Mouse (Mus musculus) heart, adult 2 months (tissue): ENCODE measurements around the gene 4930402F06Rik. TPM values are rescaled to one million over a fixed set of nuclear protein-coding genes. Genes with fewer than 3 reads are reported as not detected.

Experiments
- DNase-seq, 2 experiments: peaks; one replicate each; pipeline ENCODE4 v3.0.0; 2021
- H3K27ac ChIP-seq: fragments of 200-600 bp; 2 replicates; pipeline ENCODE4 v1.8.1; 2022
- H3K27me3 ChIP-seq: fragments of 200-500 bp; 2 replicates; pipeline ENCODE4 v1.6.1; 2012; ENCODE audit warnings: mild to moderate bottlenecking, low read length, inconsistent platforms, mixed read lengths; ENCODE audit not compliant: control insufficient read depth, insufficient read depth
- H3K36me3 ChIP-seq: fragments of 200-500 bp; 2 replicates; pipeline ENCODE4 v1.6.1; 2012; ENCODE audit warnings: low read length, inconsistent platforms; ENCODE audit not compliant: control insufficient read depth, insufficient read depth
- H3K4me1 ChIP-seq: fragments of 200-500 bp; 2 replicates; pipeline ENCODE4 v1.6.1; 2011; ENCODE audit warnings: low read length; ENCODE audit not compliant: control insufficient read depth, insufficient read depth
- H3K4me3 ChIP-seq: fragments of 200-600 bp; 2 replicates; pipeline ENCODE4 v1.8.1; 2022
- H3K79me2 ChIP-seq: fragments of 200-500 bp; replicated peaks from 2 replicates; pipeline ENCODE4 v1.6.1; 2012; ENCODE audit warnings: mild to moderate bottlenecking, inconsistent platforms, low read length, moderate library complexity, mixed read lengths; ENCODE audit not compliant: control insufficient read depth, insufficient read depth
- H3K9ac ChIP-seq: fragments of 200-500 bp; 2 replicates; pipeline ENCODE4 v1.6.1; 2012; ENCODE audit warnings: low read depth, mild to moderate bottlenecking, control low read depth, inconsistent platforms, low read length, mixed read lengths
- CTCF ChIP-seq: fragments of 200-600 bp; IDR thresholded peaks from 2 replicates; pipeline ENCODE4 v1.8.1; 2022; ENCODE audit warnings: antibody characterized with exemption, mild to moderate bottlenecking, moderate library complexity
- EP300 ChIP-seq: fragments of 200-500 bp; IDR thresholded peaks from 2 replicates; pipeline ENCODE4 v1.6.1; 2011; ENCODE audit warnings: low read depth, low read length, control low read depth; ENCODE audit not compliant: insufficient read depth
- POLR2A ChIP-seq: fragments of 200-500 bp; IDR thresholded peaks from 2 replicates; pipeline ENCODE4 v1.6.1; 2011; ENCODE audit warnings: mild to moderate bottlenecking, low read depth, low read length, control low read depth; ENCODE audit not compliant: insufficient read depth
- WGBS: fragments of 180-500 bp; shearing (Covaris S2); methylation state at CpG from one replicate; pipeline ENCODE4 v1.1.7; 2018; 5-methylcytosine and 5-hydroxymethylcytosine counted together
- intact Hi-C: fragments of 180-260 bp; cut with DNase I; formaldehyde crosslinking; loops from one replicate; pipeline ENCODE4 v1.15.1; 2025
- polyA plus RNA-seq: library from polyadenylated mRNA; depleted of rRNA; stranded (reverse); fragments of >200 nt; gene quantifications from 2 replicates; pipeline ENCODE4 v1.2.3, GENCODE M21; 2012
- total RNA-seq, 2 experiments: library from RNA; stranded (reverse); gene quantifications; 2 replicates each; pipeline ENCODE4 v1.2.3; 2021

Gene 4930402F06Rik
- total and polyA plus RNA-seq, 3 experiments: not detected

DNA sequence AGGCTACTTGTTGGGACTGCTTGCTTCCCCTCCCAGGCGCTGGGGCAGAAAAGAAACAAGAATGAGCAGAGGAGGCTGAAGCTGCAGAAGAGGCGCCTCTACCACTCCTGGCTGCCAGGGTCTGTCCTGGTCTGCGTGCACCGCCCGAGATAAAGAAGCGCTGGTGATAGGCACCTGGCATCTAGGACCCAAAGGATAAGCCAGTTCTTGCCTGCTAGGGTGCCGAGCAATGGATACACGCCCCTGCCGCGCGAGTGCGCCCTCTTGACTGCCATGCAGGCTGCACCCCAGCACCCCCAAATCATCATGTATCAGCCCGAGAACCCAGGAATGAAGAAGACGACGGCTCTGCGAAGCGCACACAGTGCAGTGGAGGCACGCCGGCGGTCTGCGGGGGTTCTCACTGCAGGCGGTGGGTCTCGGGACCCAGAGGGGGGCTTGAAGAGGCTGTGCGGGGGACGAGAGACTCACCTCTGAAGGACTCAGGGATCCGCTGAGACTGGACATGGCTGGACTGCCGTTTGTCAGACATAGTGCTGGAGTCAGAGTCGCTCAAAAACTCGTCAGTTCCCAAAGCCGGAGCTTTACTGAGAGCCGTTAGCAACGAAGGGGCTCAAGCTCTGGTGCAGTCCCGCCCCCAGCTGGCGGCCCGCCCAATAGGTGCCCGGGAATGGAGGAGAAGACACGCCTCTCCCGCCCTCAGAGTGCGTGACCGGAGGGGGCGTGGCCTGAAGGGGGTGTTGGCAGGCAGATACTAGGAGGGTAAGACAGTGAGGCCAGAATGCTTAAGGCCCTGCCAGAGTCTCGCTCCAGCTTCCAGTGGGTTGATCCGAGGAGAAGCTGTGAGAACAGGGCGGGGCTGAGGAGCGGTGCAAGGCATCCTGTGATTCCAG, 60.3 kb downstream of the 4930402F06Rik start, which contains the start of gene Stom:
Gene Stom, minus strand, starts transcription at position 589 of the 893 bp plus-strand sequence.
- Histone ChIP-seq H3K4me1 (peaks cover 14% of the 10 kb centered on the region), H3K27me3 (no peaks in the 10 kb centered on the region), H3K4me3 (peak within 1 kb of the TSS; percentile 92), H3K79me2 (no peaks in the 10 kb centered on the region; the same call in none of the 2 replicates), H3K9ac (peak within 1 kb of the TSS; percentile 75), H3K36me3 (peaks cover 4% of the 10 kb centered on the region), H3K27ac (peak within 1 kb of the TSS; percentile 94)
- peak; percentile 100 for DNase-seq
- intact Hi-C loops: loop anchor here (5.0 kb wide), 1 partner anchor 134 kb away; the partner anchor contains the start of gene Rab14
- under 1% methylated on average over 45 of the region's 45 CpGs for WGBS
- TF ChIP-seq CTCF (no peak), POLR2A (peak; percentile 98), EP300 (peak; percentile 84)

DNA sequence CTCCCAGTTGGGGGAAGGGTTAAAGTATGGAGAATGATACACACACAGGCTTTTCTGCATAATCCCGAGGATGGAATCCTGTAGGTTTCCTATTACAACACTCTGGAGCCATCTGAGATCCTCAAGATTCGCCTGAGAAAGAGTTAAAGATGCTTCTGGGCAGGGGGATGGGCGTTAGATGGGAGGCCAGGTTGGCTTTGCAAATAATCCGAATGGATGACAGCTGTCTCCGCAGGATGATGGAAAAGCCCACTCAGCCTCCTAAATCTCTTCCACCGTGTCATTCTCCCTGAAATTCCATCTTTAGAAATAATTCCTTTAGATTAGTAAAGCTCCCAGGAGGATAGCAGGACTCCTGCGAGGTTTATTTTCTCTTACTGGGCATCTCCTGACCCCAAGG, 61.4 kb downstream of the 4930402F06Rik start:
- peaks cover 4% of the 10 kb centered on the region for H3K36me3 ChIP-seq
- intact Hi-C loops: loop anchor here (5.0 kb wide), 1 partner anchor 133 kb away; the partner anchor contains the start of gene Rab14
- 31% methylated on average over 7 of the region's 7 CpGs for WGBS
- H3K4me1 ChIP-seq: peaks cover 14% of the 10 kb centered on the region
- peak overlapping the region; percentile 92; the same call in 1 of the 2 replicates for H3K4me3 ChIP-seq
- no peaks in the 10 kb centered on the region for H3K27me3 ChIP-seq
- DNase-seq: no peak
- no peak for TF ChIP-seq EP300
- H3K27ac ChIP-seq: peak overlapping the region; percentile 94; the same call in 1 of the 2 replicates
- no peak overlapping the region; the same call in 1 of the 2 replicates for H3K9ac ChIP-seq
- no peaks in the 10 kb centered on the region; the same call in none of the 2 replicates for H3K79me2 ChIP-seq

DNA sequence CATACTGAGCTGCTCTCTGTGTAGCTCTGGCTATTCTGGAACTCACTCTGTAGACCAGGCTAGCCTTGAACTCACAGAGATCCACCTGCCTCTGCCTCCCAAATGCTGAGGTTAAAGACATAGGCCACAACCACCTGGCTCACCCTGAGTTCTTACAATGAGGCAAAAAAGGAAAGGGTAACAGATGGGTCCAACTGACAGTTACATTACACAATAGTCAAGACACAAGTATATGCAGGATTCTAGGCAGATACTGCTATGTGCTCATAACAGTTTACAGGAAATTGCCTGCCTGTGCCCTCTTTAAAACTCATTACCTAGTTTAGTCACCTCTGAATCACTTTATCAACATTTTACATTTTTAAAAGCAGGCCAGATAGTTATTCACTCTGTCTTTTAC, 63.3 kb downstream of the 4930402F06Rik start:
- intact Hi-C loops: no loop called here
- H3K79me2 ChIP-seq: no peaks in the 10 kb centered on the region; the same call in none of the 2 replicates
- no peak for DNase-seq
- H3K27me3 ChIP-seq: no peaks in the 10 kb centered on the region
- no peak overlapping the region for H3K9ac ChIP-seq
- no peak overlapping the region for H3K27ac ChIP-seq
- H3K36me3 ChIP-seq: peaks cover 4% of the 10 kb centered on the region
- H3K4me1 ChIP-seq: peaks cover 11% of the 10 kb centered on the region
- TF ChIP-seq EP300 (no peak), POLR2A (no peak), CTCF (no peak)
- H3K4me3 ChIP-seq: no peak overlapping the region

DNA sequence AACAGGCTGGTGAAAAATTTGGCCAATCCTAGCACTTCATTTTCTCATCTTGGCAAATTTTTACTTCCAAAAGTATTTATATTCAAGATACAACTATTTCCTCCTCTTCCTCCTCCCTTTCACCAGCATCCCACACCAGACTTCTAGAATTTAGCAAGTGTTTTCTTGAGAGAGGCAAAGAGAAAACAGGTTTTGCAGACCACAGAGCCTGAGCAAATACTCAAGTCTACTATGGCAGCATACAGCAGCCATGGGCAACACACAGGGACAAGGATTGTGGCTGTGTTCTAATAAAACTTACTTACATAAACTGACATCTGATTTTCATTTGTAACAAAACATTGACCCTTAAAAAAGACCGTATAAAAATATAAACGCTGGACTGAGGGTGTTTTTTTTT, 65.8 kb downstream of the 4930402F06Rik start:
- no peak overlapping the region for H3K9ac ChIP-seq
- no peak for TF ChIP-seq EP300
- no peak for TF ChIP-seq CTCF
- TF ChIP-seq POLR2A: no peak
- no peaks in the 10 kb centered on the region; the same call in none of the 2 replicates for H3K79me2 ChIP-seq
- no peak overlapping the region for H3K27ac ChIP-seq
- H3K4me3 ChIP-seq: no peak overlapping the region
- no peaks in the 10 kb centered on the region for H3K27me3 ChIP-seq
- H3K36me3 ChIP-seq: peaks cover 2% of the 10 kb centered on the region
- intact Hi-C loops: no loop called here
- no peak for DNase-seq
- peaks cover 20% of the 10 kb centered on the region for H3K4me1 ChIP-seq
- WGBS: 63% methylated on average over 2 of the region's 2 CpGs

DNA sequence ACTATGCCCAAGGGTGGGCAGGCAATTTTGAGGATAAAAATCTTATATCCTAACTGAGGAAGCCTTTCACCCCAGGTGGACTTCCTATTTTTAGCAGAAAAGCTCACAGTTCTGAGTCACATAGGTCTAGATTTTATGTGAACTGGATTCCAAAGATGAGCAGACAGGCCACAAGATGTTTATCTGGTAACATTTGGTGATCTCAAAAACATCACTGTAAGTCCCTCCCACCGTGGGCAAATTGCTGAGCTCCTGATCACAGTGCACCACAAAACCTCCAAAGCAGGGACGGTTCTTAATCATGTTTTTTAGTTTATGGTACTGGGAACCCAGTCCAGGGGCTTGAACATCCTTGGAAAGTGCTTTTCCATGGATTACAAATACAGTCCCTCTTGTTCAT, 67.9 kb downstream of the 4930402F06Rik start:
- H3K27ac ChIP-seq: no peak overlapping the region
- no peaks in the 10 kb centered on the region for H3K27me3 ChIP-seq
- no peak overlapping the region for H3K9ac ChIP-seq
- DNase-seq: no peak
- WGBS: 91% methylated on average over 2 of the region's 2 CpGs
- H3K79me2 ChIP-seq: no peaks in the 10 kb centered on the region; the same call in none of the 2 replicates
- no peak overlapping the region for H3K4me3 ChIP-seq
- intact Hi-C loops: no loop called here
- TF ChIP-seq POLR2A (no peak), CTCF (no peak), EP300 (no peak)
- H3K36me3 ChIP-seq: peaks cover 2% of the 10 kb centered on the region
- peaks cover 15% of the 10 kb centered on the region for H3K4me1 ChIP-seq

DNA sequence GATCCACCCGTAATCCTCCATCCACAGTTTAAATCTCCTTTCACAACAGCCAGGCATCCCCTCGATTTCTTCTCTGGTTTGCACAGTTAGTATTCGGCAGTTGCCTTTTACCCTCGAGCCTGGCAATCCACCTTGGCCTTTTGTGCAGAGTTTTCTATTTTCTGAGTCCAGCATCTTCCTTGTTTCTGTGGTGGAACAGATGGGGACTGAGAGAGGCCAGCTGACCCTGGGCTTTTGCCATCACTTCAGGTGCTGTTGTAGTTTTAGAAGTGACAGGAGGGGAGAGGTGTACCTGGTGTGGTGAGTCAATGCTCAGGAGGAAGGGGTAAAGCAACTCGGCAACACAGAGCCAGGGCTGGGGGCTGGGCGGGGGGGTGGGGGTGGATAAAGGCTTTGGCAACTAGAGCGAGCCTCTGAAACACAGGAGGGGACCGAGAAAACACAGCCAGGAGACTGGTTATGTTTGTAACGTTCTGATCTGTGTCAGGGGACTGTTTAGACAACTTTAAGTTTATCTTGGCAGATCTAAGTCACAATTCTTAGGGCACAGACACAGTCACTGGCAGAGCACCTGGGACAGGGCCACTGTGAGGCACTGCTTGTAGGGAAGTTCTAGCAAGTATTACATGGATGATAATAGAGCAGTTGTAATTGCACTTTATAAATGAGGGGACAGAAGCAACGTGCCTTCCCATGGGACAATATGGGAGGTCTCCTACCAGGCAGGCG, 68.7 kb downstream of the 4930402F06Rik start:
- Histone ChIP-seq H3K4me1 (peaks cover 18% of the 10 kb centered on the region), H3K9ac (peak overlapping the region; percentile 11; the same call in 1 of the 2 replicates), H3K4me3 (no peak overlapping the region), H3K27ac (peak overlapping the region; percentile 48), H3K27me3 (no peaks in the 10 kb centered on the region), H3K79me2 (no peaks in the 10 kb centered on the region; the same call in 1 of the 2 replicates), H3K36me3 (peaks cover 2% of the 10 kb centered on the region)
- 49% methylated on average over 11 of the region's 11 CpGs for WGBS
- DNase-seq: no peak
- intact Hi-C loops: no loop called here
- TF ChIP-seq EP300: no peak
- TF ChIP-seq POLR2A: no peak
- TF ChIP-seq CTCF: no peak
